Mouse (Mus musculus) forebrain, embryonic 14.5 days (tissue): ENCODE measurements around the gene Ssbp3. TPM values are rescaled to one million over a fixed set of nuclear protein-coding genes. Genes with fewer than 3 reads are reported as not detected.

Source experiments
- ATAC-seq: fragments of 200-750 bp; cut with Nextera tagmentation; 2 replicates; pipeline ENCODE4 v1.8.0; 2017; ENCODE audit warnings: mild to moderate bottlenecking, moderate library complexity
- DNase-seq: peaks from one replicate; pipeline ENCODE4 v3.0.0-alpha.2; 2015; ENCODE audit warnings: low spot score
- H3K27ac ChIP-seq: fragments of 300-500 bp; sonication (generic); 2 replicates; pipeline ENCODE4 v1.5.1; 2014; ENCODE audit warnings: low read depth, mild to moderate bottlenecking, control low read depth, low read length, moderate library complexity
- H3K27me3 ChIP-seq: fragments of 300-500 bp; sonication (generic); replicated peaks from 2 replicates; pipeline ENCODE4 v1.6.1; 2014; ENCODE audit warnings: low read length, control low read depth, mixed read lengths; ENCODE audit not compliant: control insufficient read depth, insufficient read depth
- H3K36me3 ChIP-seq: fragments of 300-500 bp; sonication (generic); 2 replicates; pipeline ENCODE4 v1.6.1; 2014; ENCODE audit warnings: low read length, control low read depth; ENCODE audit not compliant: control insufficient read depth, insufficient read depth
- H3K4me1 ChIP-seq: fragments of 300-500 bp; sonication (generic); 2 replicates; pipeline ENCODE4 v1.6.1; 2014; ENCODE audit warnings: antibody characterized with exemption, low read length, control low read depth; ENCODE audit not compliant: control insufficient read depth, insufficient read depth
- H3K4me2 ChIP-seq: fragments of 300-500 bp; sonication (generic); 2 replicates; pipeline ENCODE4 v1.6.1; 2014; ENCODE audit warnings: mild to moderate bottlenecking, control low read depth, low read length
- H3K4me3 ChIP-seq: fragments of 300-500 bp; sonication (generic); 2 replicates; pipeline ENCODE4 v1.5.1; 2014; ENCODE audit warnings: low read depth, low read length, control low read depth
- H3K9ac ChIP-seq: fragments of 300-500 bp; sonication (generic); 2 replicates; pipeline ENCODE4 v1.6.1; 2014; ENCODE audit warnings: mild to moderate bottlenecking, low read length, control low read depth, moderate library complexity
- H3K9me3 ChIP-seq: fragments of 300-500 bp; sonication (generic); replicated peaks from 2 replicates; pipeline ENCODE4 v1.6.1; 2016; ENCODE audit warnings: low read length, control low read depth, mixed read lengths; ENCODE audit not compliant: control insufficient read depth
- WGBS: fragments of 180-500 bp; shearing (Covaris S2); extraction: QIAGEN DNeasy Blood & Tissue Kit; methylation state at CpG from one replicate; pipeline ENCODE4 v1.1.7; 2014; 5-methylcytosine and 5-hydroxymethylcytosine counted together
- polyA plus RNA-seq: library from polyadenylated mRNA; unstranded; fragments of >200 nt; fragmentation: Nextera tagmentation; extraction: Ambion mirVana; gene quantifications from 2 replicates; pipeline ENCODE4 v1.2.1, GENCODE M21; 2014

Ssbp3 gene
- polyA plus RNA-seq, 1 experiment from 2014 or later: 118 TPM

- no peak overlapping the region for H3K27ac ChIP-seq
These were observed 127.8 kb downstream of the Ssbp3 start for GRCm38 (mm10) chr4:107038303-107038702.

DNA sequence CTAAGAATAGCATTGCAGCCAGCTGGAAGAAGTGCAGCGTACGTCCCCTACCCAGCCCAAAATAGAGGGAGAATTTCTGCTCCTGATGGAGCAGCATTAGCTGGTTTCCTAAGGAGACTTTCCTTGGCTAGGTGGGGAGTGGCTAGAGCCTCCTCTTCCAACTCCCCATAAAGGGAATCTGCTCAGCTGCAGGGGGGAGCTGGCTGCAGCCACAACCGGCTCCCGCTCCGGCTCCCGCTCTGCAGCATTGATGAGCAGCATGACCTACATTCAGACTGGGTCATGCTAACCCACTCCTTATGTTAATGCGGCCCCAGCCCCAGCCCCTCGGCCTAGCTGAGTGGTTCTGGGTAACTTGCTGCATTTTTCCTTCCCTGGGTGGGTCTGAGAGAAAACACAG is 128.8 kb downstream of the Ssbp3 start:
- Histone ChIP-seq H3K4me3 (no peak overlapping the region), H3K27ac (no peak overlapping the region), H3K9me3 (no peaks in the 10 kb centered on the region), H3K9ac (no peak overlapping the region), H3K4me2 (no peak overlapping the region), H3K27me3 (no peaks in the 10 kb centered on the region), H3K36me3 (peaks cover 81% of the 10 kb centered on the region), H3K4me1 (no peaks in the 10 kb centered on the region)
- WGBS: 74% methylated on average over 8 of the region's 8 CpGs
- ATAC-seq (peak; percentile 40; the same call in 1 of the 2 replicates), DNase-seq (no peak)

More at GRCm38 (mm10) chr4:107038303-107038702, 127.8 kb downstream of the Ssbp3 start:
- Histone ChIP-seq H3K36me3 (peaks cover 83% of the 10 kb centered on the region), H3K4me2 (no peak overlapping the region), H3K9me3 (no peaks in the 10 kb centered on the region), H3K4me1 (no peaks in the 10 kb centered on the region), H3K9ac (no peak overlapping the region), H3K4me3 (no peak overlapping the region), H3K27me3 (no peaks in the 10 kb centered on the region)
- no peak for ATAC-seq
- WGBS: 78% methylated on average over 4 of the region's 4 CpGs
- no peak for DNase-seq

- no peaks in the 10 kb centered on the region for H3K4me1 ChIP-seq
- no peak overlapping the region for H3K9ac ChIP-seq
- no peaks in the 10 kb centered on the region for H3K27me3 ChIP-seq
- H3K27ac ChIP-seq: no peak overlapping the region
- ATAC-seq (no peak), DNase-seq (no peak)
- no peak overlapping the region for H3K4me2 ChIP-seq
- peaks cover 87% of the 10 kb centered on the region for H3K36me3 ChIP-seq
- no peak overlapping the region for H3K4me3 ChIP-seq
- 95% methylated on average over 6 of the region's 6 CpGs for WGBS
- H3K9me3 ChIP-seq: no peaks in the 10 kb centered on the region
These were observed 131.8 kb downstream of the Ssbp3 start for GRCm38 (mm10) chr4:107042304-107042703.

DNA sequence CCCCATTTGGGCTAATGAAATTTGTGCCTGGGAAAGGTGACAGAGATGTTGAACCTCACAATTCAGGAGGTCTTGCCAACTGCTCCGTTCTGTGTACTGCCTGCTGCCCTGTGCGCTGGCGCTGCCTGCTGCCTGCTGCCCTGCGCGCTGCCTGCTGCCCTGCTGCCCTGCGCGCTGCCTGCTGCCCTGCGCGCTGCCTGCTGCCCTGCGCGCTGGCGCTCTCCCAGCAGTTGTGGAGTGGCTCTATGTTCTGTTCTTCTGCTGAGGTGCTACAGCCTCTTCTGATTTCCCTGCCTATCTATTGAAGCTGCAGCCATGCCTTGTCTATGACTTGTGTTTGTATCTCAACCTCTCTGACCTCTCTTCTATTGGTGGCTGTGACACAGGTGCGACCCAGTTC is 134.7 kb downstream of the Ssbp3 start:
- WGBS: 96% methylated on average over 13 of the region's 13 CpGs
- Histone ChIP-seq H3K27me3 (no peaks in the 10 kb centered on the region), H3K9me3 (no peaks in the 10 kb centered on the region), H3K9ac (no peak overlapping the region), H3K4me1 (no peaks in the 10 kb centered on the region), H3K27ac (no peak overlapping the region), H3K4me2 (no peak overlapping the region), H3K4me3 (no peak overlapping the region), H3K36me3 (peaks cover 82% of the 10 kb centered on the region)
- no peak for ATAC-seq
- DNase-seq: no peak

- no peak for DNase-seq
These were observed 137.3 kb downstream of the Ssbp3 start for GRCm38 (mm10) chr4:107047806-107048205.

GRCm38 (mm10) chr4:107048568-107049162 is 138.2 kb downstream of the Ssbp3 start:
- ATAC-seq (no peak), DNase-seq (no peak)
- 84% methylated on average over 11 of the region's 11 CpGs for WGBS
- Histone ChIP-seq H3K27ac (no peak overlapping the region), H3K27me3 (no peaks in the 10 kb centered on the region), H3K36me3 (peaks cover 52% of the 10 kb centered on the region), H3K9ac (no peak overlapping the region), H3K4me3 (no peak overlapping the region), H3K9me3 (no peaks in the 10 kb centered on the region), H3K4me2 (no peak overlapping the region), H3K4me1 (no peaks in the 10 kb centered on the region)

More at GRCm38 (mm10) chr4:107047806-107048205, 137.3 kb downstream of the Ssbp3 start:
- H3K27me3 ChIP-seq: no peaks in the 10 kb centered on the region
- H3K36me3 ChIP-seq: peaks cover 57% of the 10 kb centered on the region
- 91% methylated on average over 5 of the region's 5 CpGs for WGBS
- H3K4me3 ChIP-seq: no peak overlapping the region
- H3K27ac ChIP-seq: no peak overlapping the region
- no peaks in the 10 kb centered on the region for H3K9me3 ChIP-seq
- no peaks in the 10 kb centered on the region for H3K4me1 ChIP-seq
- H3K9ac ChIP-seq: no peak overlapping the region
- no peak overlapping the region for H3K4me2 ChIP-seq
- no peak for ATAC-seq

DNA sequence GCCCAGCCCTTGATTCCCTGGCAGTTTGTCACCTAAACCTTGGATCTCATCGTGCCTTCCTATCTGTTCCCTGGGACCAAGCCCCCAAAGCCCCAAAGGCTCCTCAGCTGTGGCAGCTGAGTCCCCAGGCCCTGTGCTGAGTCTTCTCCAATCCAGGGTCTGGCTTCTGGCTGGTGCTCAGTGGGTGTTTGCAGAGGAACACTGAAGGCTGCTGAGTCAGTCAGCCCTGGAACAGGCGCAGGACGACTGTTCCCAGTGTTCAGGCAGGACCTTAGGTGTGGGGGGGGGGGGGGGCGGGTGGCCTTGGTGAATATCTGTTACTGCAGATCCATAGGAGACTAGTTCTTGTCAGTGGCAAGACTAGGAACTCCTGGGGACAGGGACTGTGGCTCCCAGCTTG is 141.4 kb downstream of the Ssbp3 start:
- DNase-seq (no peak), ATAC-seq (no peak)
- Histone ChIP-seq H3K4me3 (no peak overlapping the region), H3K4me1 (no peaks in the 10 kb centered on the region), H3K4me2 (no peak overlapping the region), H3K36me3 (peaks cover 40% of the 10 kb centered on the region), H3K27me3 (no peaks in the 10 kb centered on the region), H3K9me3 (no peaks in the 10 kb centered on the region), H3K9ac (no peak overlapping the region), H3K27ac (no peak overlapping the region)
- 51% methylated on average over 4 of the region's 4 CpGs for WGBS

DNA sequence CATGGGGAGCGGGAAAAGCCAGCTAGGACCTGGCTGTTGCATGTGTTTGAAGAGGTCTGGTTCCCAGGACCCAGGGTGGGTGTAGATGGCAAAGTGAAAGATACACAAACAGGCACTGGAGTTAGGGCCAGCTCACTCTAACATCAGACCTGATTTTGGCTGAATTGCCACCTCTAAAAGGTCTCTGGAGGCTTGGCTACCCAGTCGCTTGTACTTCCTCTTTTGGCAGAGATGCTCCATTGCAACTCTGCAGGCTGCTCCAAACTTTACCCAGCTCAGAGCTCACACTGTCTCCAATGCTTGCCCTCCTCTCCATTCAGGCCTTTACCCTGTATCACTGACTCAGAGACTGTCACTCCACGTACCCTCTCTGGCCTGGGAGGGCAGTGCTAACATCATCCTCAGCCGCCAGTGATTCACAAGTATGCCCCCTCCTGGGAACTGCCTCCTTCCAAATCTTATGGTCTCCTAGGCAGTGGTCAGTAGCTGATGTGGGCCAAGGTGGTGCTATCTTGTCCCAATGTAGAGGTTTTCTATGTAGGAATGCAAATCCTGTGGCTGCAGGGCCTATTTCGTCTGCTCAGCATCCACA is 142.6 kb downstream of the Ssbp3 start:
- Histone ChIP-seq H3K4me1 (no peaks in the 10 kb centered on the region), H3K27ac (no peak overlapping the region), H3K4me2 (no peak overlapping the region), H3K36me3 (peaks cover 40% of the 10 kb centered on the region), H3K4me3 (no peak overlapping the region), H3K9ac (no peak overlapping the region), H3K9me3 (no peaks in the 10 kb centered on the region), H3K27me3 (no peaks in the 10 kb centered on the region)
- no peak for DNase-seq
- ATAC-seq: no peak
- WGBS: 48% methylated on average over 5 of the region's 5 CpGs

DNA sequence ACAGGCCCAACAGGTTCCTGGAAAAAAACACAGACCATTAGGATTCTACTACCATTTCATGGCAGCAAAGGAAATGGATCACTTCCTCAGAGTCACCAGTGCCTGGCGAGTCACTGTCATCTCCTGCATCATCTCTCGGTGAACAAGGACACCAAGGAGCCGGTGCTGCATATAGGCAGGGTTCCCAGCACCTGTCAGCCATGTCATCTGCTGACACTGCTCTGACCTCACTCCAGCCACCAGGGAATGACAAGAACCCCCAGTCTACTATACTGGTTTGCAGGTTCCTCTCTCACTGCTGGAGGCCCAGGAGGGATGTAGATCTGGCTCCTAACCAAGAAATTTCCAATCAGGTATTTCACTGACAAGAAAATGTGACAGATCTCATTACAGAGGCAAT is 145.6 kb downstream of the Ssbp3 start:
- DNase-seq (no peak), ATAC-seq (no peak)
- H3K9me3 ChIP-seq: no peaks in the 10 kb centered on the region
- no peak overlapping the region for H3K4me3 ChIP-seq
- no peaks in the 10 kb centered on the region for H3K4me1 ChIP-seq
- H3K9ac ChIP-seq: no peak overlapping the region
- H3K36me3 ChIP-seq: peaks cover 55% of the 10 kb centered on the region
- WGBS: 91% methylated on average over 3 of the region's 3 CpGs
- H3K27me3 ChIP-seq: no peaks in the 10 kb centered on the region
- no peak overlapping the region for H3K27ac ChIP-seq
- H3K4me2 ChIP-seq: no peak overlapping the region
